ENCODE assay signal across 8 mouse cellular contexts in genomic region chr9:50698418-50699409, GRCm38 (mm10). TPM values are rescaled to one million over a fixed set of nuclear protein-coding genes. Genes with fewer than 3 reads are reported as not detected.
DNase-seq lines count a peak whose midpoint lies in the region; ATAC-seq and TF ChIP-seq lines count a peak whose summit lies in the region.

No protein-coding gene starts in this region.

- peaks cover 57% of the 10 kb centered on the region for H3K36me3 ChIP-seq in embryonic facial prominence, embryonic 10.5 days (replicated peaks)
- H3K36me3 ChIP-seq in heart, embryonic 13.5 days = peaks cover 24% of the 10 kb centered on the region
- no peaks in the 10 kb centered on the region for H3K36me3 ChIP-seq in liver, embryonic 14.5 days (replicated peaks; ENCODE audit: control insufficient read depth, insufficient read depth, low read depth)

- WGBS in embryonic facial prominence, embryonic 10.5 days = 1% methylated on average over 70 of the region's 70 CpGs
- WGBS in heart, embryonic 13.5 days = under 1% methylated on average over 69 of the region's 70 CpGs
- 2% methylated on average over 66 of the region's 70 CpGs for WGBS in liver, embryonic 14.5 days (ENCODE audit: insufficient replicate concordance)

- peak overlapping the region; percentile 51 for H3K27ac ChIP-seq in embryonic facial prominence, embryonic 10.5 days (replicated peaks)
- no peak overlapping the region for H3K27ac ChIP-seq in heart, embryonic 13.5 days (replicated peaks)
- no peak overlapping the region for H3K27ac ChIP-seq in liver, embryonic 14.5 days

- peak; percentile 22; the same call in 1 of the 2 replicates for ATAC-seq in heart, embryonic 13.5 days (ENCODE audit: extremely low read depth, insufficient number of reproducible peaks, low FRiP score, low TSS enrichment)
- no peak for ATAC-seq in liver, embryonic 14.5 days (ENCODE audit: insufficient read depth)

- H3K4me2 ChIP-seq in heart, embryonic 13.5 days = peak overlapping the region; percentile 99
- H3K4me2 ChIP-seq in liver, embryonic 14.5 days (ENCODE audit: low read depth) = peak overlapping the region; percentile 65

- TF ChIP-seq CTCF in liver, embryonic 14.5 days (IDR thresholded peaks at IDR 0.05; ENCODE audit: low read depth) = no peak

- peak overlapping the region; percentile 68 for H3K4me3 ChIP-seq in embryonic facial prominence, embryonic 10.5 days
- peak overlapping the region; percentile 66 for H3K4me3 ChIP-seq in heart, embryonic 13.5 days
- peak overlapping the region; percentile 9 to 49; a peak in 3 of 4 replicates for H3K4me3 ChIP-seq in liver, embryonic 14.5 days (ENCODE audit: insufficient read depth in 1 of 2, low read depth in 2 of 2, low read length in 2 of 2)

- peaks cover 37% of the 10 kb centered on the region for H3K4me1 ChIP-seq in embryonic facial prominence, embryonic 10.5 days
- H3K4me1 ChIP-seq in heart, embryonic 13.5 days = peaks cover 37% of the 10 kb centered on the region
- H3K4me1 ChIP-seq in liver, embryonic 14.5 days (replicated peaks; ENCODE audit: control insufficient read depth in 2 of 2, insufficient read depth in 2 of 2, low read length in 1 of 2) = peaks cover 0 to 8% of the 10 kb centered on the region in 2 experiments; a peak in 1 of 4 replicates

- DNase-seq in urinary bladder, adult 2 months (ENCODE audit: low spot score) = peak; percentile 33
- DNase-seq in urinary bladder, postnatal 4 days (ENCODE audit: low spot score in 2 of 2) = no peak
- DNase-seq in embryonic facial prominence, embryonic 10.5 days (ENCODE audit: low spot score) = peak; percentile 51
- peak; percentile 27 to 67 for DNase-seq in kidney, postnatal 25 days
- DNase-seq in liver, embryonic 14.5 days (ENCODE audit: low read depth in 3 of 3, low spot score in 3 of 3) = no peak
- peak; percentile 41 for DNase-seq in naive thymus-derived CD4-positive, alpha-beta T cell, adult 2 months (ENCODE audit: low read depth)
- DNase-seq in thymus, postnatal 0 days (ENCODE audit: low spot score) = peak; percentile 14

- no peaks in the 10 kb centered on the region for H3K9me3 ChIP-seq in embryonic facial prominence, embryonic 10.5 days
- H3K9me3 ChIP-seq in heart, embryonic 13.5 days = no peaks in the 10 kb centered on the region
- no peaks in the 10 kb centered on the region for H3K9me3 ChIP-seq in liver, embryonic 14.5 days (ENCODE audit: control insufficient read depth, low read length)

- peak overlapping the region; percentile 82 for H3K9ac ChIP-seq in heart, embryonic 13.5 days
- no peak overlapping the region for H3K9ac ChIP-seq in liver, embryonic 14.5 days (replicated peaks)

- H3K27me3 ChIP-seq in embryonic facial prominence, embryonic 10.5 days (replicated peaks; ENCODE audit: low read depth, poor library complexity, severe bottlenecking) = peaks cover 39% of the 10 kb centered on the region
- H3K27me3 ChIP-seq in heart, embryonic 13.5 days (replicated peaks) = peaks cover 32% of the 10 kb centered on the region
- H3K27me3 ChIP-seq in liver, embryonic 14.5 days (ENCODE audit: control insufficient read depth, insufficient read depth, low read length) = peaks cover 47% of the 10 kb centered on the region

- no peak for TF ChIP-seq EP300 in liver, embryonic 14.5 days (IDR thresholded peaks at IDR 0.05; ENCODE audit: low read depth)

RNA-seq across cellular contexts. Expression of gene Dlat, which starts 39.1 kb away (rescaled TPM):
- polyA plus RNA-seq in urinary bladder, adult 2 months (2012; rRNA removed) = 42.8 and 43.1 TPM in 2 replicates
- polyA plus RNA-seq in embryonic facial prominence, embryonic 10.5 days (2016; fragmentation: Nextera tagmentation; extraction: Ambion mirVana) = 62.0 and 62.2 TPM in 2 replicates
- polyA plus RNA-seq in heart, embryonic 13.5 days (2015; fragmentation: Nextera tagmentation; extraction: Ambion mirVana) = 106 and 116 TPM in 2 replicates
- 7.0 and 14.4 TPM in 2 replicates for polyA plus RNA-seq in liver, embryonic 14.5 days (2012; rRNA removed)
- 32.0 and 35.7 TPM in 2 replicates for polyA plus RNA-seq in liver, embryonic 14.5 days (2014; fragmentation: Nextera tagmentation; extraction: Ambion mirVana)
- 37.4 and 42.7 TPM in 2 replicates for polyA plus RNA-seq in thymus, postnatal 0 days (2015; fragmentation: Nextera tagmentation; extraction: Ambion mirVana)

RNA-seq across cellular contexts. Expression of gene Dixdc1, which starts 40.6 kb away (rescaled TPM):
- 9.1 and 11.4 TPM in 2 replicates for polyA plus RNA-seq in urinary bladder, adult 2 months (2012; rRNA removed)
- polyA plus RNA-seq in embryonic facial prominence, embryonic 10.5 days (2016; fragmentation: Nextera tagmentation; extraction: Ambion mirVana) = 31.6 and 32.6 TPM in 2 replicates
- polyA plus RNA-seq in heart, embryonic 13.5 days (2015; fragmentation: Nextera tagmentation; extraction: Ambion mirVana) = 7.5 and 8.1 TPM in 2 replicates
- polyA plus RNA-seq in liver, embryonic 14.5 days (2012; rRNA removed) = 0.56 and 0.57 TPM in 2 replicates
- polyA plus RNA-seq in liver, embryonic 14.5 days (2014; fragmentation: Nextera tagmentation; extraction: Ambion mirVana) = 0.84 and 1.2 TPM in 2 replicates
- 0.91 and 1.0 TPM in 2 replicates for polyA plus RNA-seq in thymus, postnatal 0 days (2015; fragmentation: Nextera tagmentation; extraction: Ambion mirVana)

RNA-seq across cellular contexts. Expression of gene 2310030G06Rik, which starts 47.6 kb away (rescaled TPM):
- polyA plus RNA-seq in urinary bladder, adult 2 months (2012; rRNA removed) = 12.4 and 13.5 TPM in 2 replicates
- 3.8 and 4.1 TPM in 2 replicates for polyA plus RNA-seq in embryonic facial prominence, embryonic 10.5 days (2016; fragmentation: Nextera tagmentation; extraction: Ambion mirVana)
- 9.7 and 10.2 TPM in 2 replicates for polyA plus RNA-seq in heart, embryonic 13.5 days (2015; fragmentation: Nextera tagmentation; extraction: Ambion mirVana)
- polyA plus RNA-seq in liver, embryonic 14.5 days (2012; rRNA removed) = 1.8 and 2.2 TPM in 2 replicates
- polyA plus RNA-seq in liver, embryonic 14.5 days (2014; fragmentation: Nextera tagmentation; extraction: Ambion mirVana) = 2.1 and 2.3 TPM in 2 replicates
- polyA plus RNA-seq in thymus, postnatal 0 days (2015; fragmentation: Nextera tagmentation; extraction: Ambion mirVana) = 6.2 and 6.3 TPM in 2 replicates

RNA-seq across cellular contexts. Expression of gene Cryab, which starts 52.4 kb away (rescaled TPM):
- polyA plus RNA-seq in urinary bladder, adult 2 months (2012; rRNA removed) = 150 and 169 TPM in 2 replicates
- polyA plus RNA-seq in embryonic facial prominence, embryonic 10.5 days (2016; fragmentation: Nextera tagmentation; extraction: Ambion mirVana) = 12.3 and 12.9 TPM in 2 replicates
- 1,022 and 1,124 TPM in 2 replicates for polyA plus RNA-seq in heart, embryonic 13.5 days (2015; fragmentation: Nextera tagmentation; extraction: Ambion mirVana)
- 1.7 and 2.7 TPM in 2 replicates for polyA plus RNA-seq in liver, embryonic 14.5 days (2012; rRNA removed)
- polyA plus RNA-seq in liver, embryonic 14.5 days (2014; fragmentation: Nextera tagmentation; extraction: Ambion mirVana) = 4.5 and 4.7 TPM in 2 replicates
- polyA plus RNA-seq in thymus, postnatal 0 days (2015; fragmentation: Nextera tagmentation; extraction: Ambion mirVana) = 17.2 and 17.5 TPM in 2 replicates

RNA-seq across cellular contexts. Expression of gene Hspb2, which starts 53.4 kb away (rescaled TPM):
- polyA plus RNA-seq in urinary bladder, adult 2 months (2012; rRNA removed) = 48.5 and 54.7 TPM in 2 replicates
- polyA plus RNA-seq in embryonic facial prominence, embryonic 10.5 days (2016; fragmentation: Nextera tagmentation; extraction: Ambion mirVana) = 2.8 and 3.7 TPM in 2 replicates
- 260 and 319 TPM in 2 replicates for polyA plus RNA-seq in heart, embryonic 13.5 days (2015; fragmentation: Nextera tagmentation; extraction: Ambion mirVana)
- 0.20 and 0.35 TPM in 2 replicates for polyA plus RNA-seq in liver, embryonic 14.5 days (2012; rRNA removed)
- polyA plus RNA-seq in liver, embryonic 14.5 days (2014; fragmentation: Nextera tagmentation; extraction: Ambion mirVana) = not detected in 2 replicates
- 2.0 and 2.7 TPM in 2 replicates for polyA plus RNA-seq in thymus, postnatal 0 days (2015; fragmentation: Nextera tagmentation; extraction: Ambion mirVana)

Comparison
In these comparisons a context has a peak if more than half of its experiments do, and no peak if none do; other contexts are left out.
1. DNase-seq: peak in urinary bladder, adult 2 months (single experiment), embryonic facial prominence, embryonic 10.5 days (single experiment), kidney, postnatal 25 days (2 of 2), naive thymus-derived CD4-positive, alpha-beta T cell, adult 2 months (single experiment) and thymus, postnatal 0 days (single experiment); none in urinary bladder, postnatal 4 days (0 of 2) and liver, embryonic 14.5 days (0 of 3).
2. Peak in every context shown above with its lines, with median percentiles within 50 percentile points of each other: H3K4me3 ChIP-seq.